Mouse (Mus musculus) kidney, embryonic 15.5 days (tissue): Measurements from ENCODE around the gene Grap2. TPM values are rescaled to one million over a fixed set of nuclear protein-coding genes. Genes with fewer than 3 reads are reported as not detected.
"Not testable (repeated sequence)": the region's sequence is repeated elsewhere in the genome, so short reads cannot be mapped to it uniquely, and the experiment has no call there.

ENCODE experiments used
- ATAC-seq: fragments of 200-750 bp; cut with Nextera tagmentation; replicated peaks from 2 replicates; pipeline ENCODE4 v1.8.0; 2017; ENCODE audit warnings: moderate TSS enrichment; ENCODE audit not compliant: low FRiP score
- H3K27ac ChIP-seq: fragments of 300-500 bp; sonication (generic); 2 replicates; pipeline ENCODE4 v1.5.1; 2015; ENCODE audit warnings: mild to moderate bottlenecking, inconsistent platforms
- H3K27me3 ChIP-seq: fragments of 300-500 bp; sonication (generic); 2 replicates; pipeline ENCODE4 v1.6.1; 2015; ENCODE audit warnings: inconsistent platforms
- H3K36me3 ChIP-seq: fragments of 300-500 bp; sonication (generic); 2 replicates; pipeline ENCODE4 v1.6.1; 2015; ENCODE audit warnings: inconsistent platforms
- H3K4me1 ChIP-seq: fragments of 300-500 bp; sonication (generic); 2 replicates; pipeline ENCODE4 v1.6.1; 2015; ENCODE audit warnings: inconsistent platforms
- H3K4me2 ChIP-seq: fragments of 300-500 bp; sonication (generic); 2 replicates; pipeline ENCODE4 v1.6.1; 2015; ENCODE audit warnings: moderate library complexity, mild to moderate bottlenecking, inconsistent platforms
- H3K4me3 ChIP-seq: fragments of 300-500 bp; sonication (generic); replicated peaks from 2 replicates; pipeline ENCODE4 v1.5.1; 2015; ENCODE audit warnings: mild to moderate bottlenecking, inconsistent platforms
- H3K9ac ChIP-seq: fragments of 300-500 bp; sonication (generic); 2 replicates; pipeline ENCODE4 v1.6.1; 2015; ENCODE audit warnings: mild to moderate bottlenecking, inconsistent platforms
- H3K9me3 ChIP-seq: fragments of 300-500 bp; sonication (generic); replicated peaks from 2 replicates; pipeline ENCODE4 v1.6.1; 2016; ENCODE audit warnings: inconsistent platforms
- WGBS: fragments of 180-500 bp; shearing (Covaris S2); methylation state at CpG from one replicate; pipeline ENCODE4 v1.1.7; 2015; ENCODE audit warnings: mixed read lengths; 5-methylcytosine and 5-hydroxymethylcytosine counted together
- polyA plus RNA-seq: library from polyadenylated mRNA; unstranded; fragments of >200 nt; fragmentation: Nextera tagmentation; extraction: Ambion mirVana; gene quantifications from 2 replicates; pipeline ENCODE4 v1.2.1, GENCODE M21; 2015

Grap2 gene
- polyA plus RNA-seq, 1 experiment from 2014 or later = 1.4 TPM

- ATAC-seq = no peak
- Histone ChIP-seq H3K4me3 (no peak overlapping the region), H3K27ac (no peak overlapping the region), H3K4me1 (no peaks in the 10 kb centered on the region), H3K9ac (no peak overlapping the region), H3K9me3 (no peaks in the 10 kb centered on the region), H3K36me3 (no peaks in the 10 kb centered on the region), H3K4me2 (no peak overlapping the region), H3K27me3 (no peaks in the 10 kb centered on the region; the same call in 1 of the 2 replicates)
- WGBS = 79% methylated on average over 4 of the region's 4 CpGs
These were observed 4.7 kb upstream of the Grap2 start for GRCm38 (mm10) chr15:80567731-80568130.

GRCm38 (mm10) chr15:80569205-80569604 lies 3.2 kb upstream of the Grap2 start:
- Histone ChIP-seq H3K4me1 (no peaks in the 10 kb centered on the region), H3K36me3 (no peaks in the 10 kb centered on the region), H3K27me3 (no peaks in the 10 kb centered on the region; the same call in 1 of the 2 replicates), H3K4me2 (no peak overlapping the region), H3K9me3 (no peaks in the 10 kb centered on the region), H3K9ac (no peak overlapping the region), H3K4me3 (no peak overlapping the region), H3K27ac (no peak overlapping the region)
- WGBS = 73% methylated on average over 7 of the region's 7 CpGs
- no peak for ATAC-seq

GRCm38 (mm10) chr15:80570226-80570625 lies 2.2 kb upstream of the Grap2 start:
- Histone ChIP-seq H3K36me3 (no peaks in the 10 kb centered on the region), H3K4me3 (no peak overlapping the region), H3K4me2 (no peak overlapping the region), H3K4me1 (no peaks in the 10 kb centered on the region), H3K9me3 (no peaks in the 10 kb centered on the region), H3K27me3 (peaks cover under 1% of the 10 kb centered on the region), H3K27ac (no peak overlapping the region), H3K9ac (no peak overlapping the region)
- WGBS = 89% methylated on average over 1 of the region's 1 CpGs
- ATAC-seq = no peak

GRCm38 (mm10) chr15:80571611-80572010 lies 783 bp upstream of the Grap2 start:
- Histone ChIP-seq H3K36me3 (no peaks in the 10 kb centered on the region), H3K4me2 (no peak overlapping the region), H3K9ac (no peak overlapping the region), H3K4me1 (no peaks in the 10 kb centered on the region), H3K27me3 (peaks cover 12% of the 10 kb centered on the region), H3K27ac (no peak overlapping the region), H3K9me3 (no peaks in the 10 kb centered on the region), H3K4me3 (no peak overlapping the region)
- 68% methylated on average over 7 of the region's 7 CpGs for WGBS
- no peak for ATAC-seq

GRCm38 (mm10) chr15:80572811-80573520 lies 572 bp downstream of the Grap2 start:
- Histone ChIP-seq H3K36me3 (no peaks in the 10 kb centered on the region), H3K9ac (no peak overlapping the region), H3K27me3 (peaks cover 25% of the 10 kb centered on the region), H3K4me3 (no peak overlapping the region), H3K27ac (no peak overlapping the region), H3K4me1 (no peaks in the 10 kb centered on the region), H3K4me2 (no peak overlapping the region), H3K9me3 (no peaks in the 10 kb centered on the region)
- WGBS = 80% methylated on average over 9 of the region's 9 CpGs
- no peak for ATAC-seq

- no peak overlapping the region for H3K4me3 ChIP-seq
- no peaks in the 10 kb centered on the region for H3K9me3 ChIP-seq
- H3K27me3 ChIP-seq = peaks cover 37% of the 10 kb centered on the region
- no peak overlapping the region for H3K9ac ChIP-seq
- no peaks in the 10 kb centered on the region for H3K36me3 ChIP-seq
- H3K4me2 ChIP-seq = no peak overlapping the region
- H3K27ac ChIP-seq = no peak overlapping the region
- 93% methylated on average over 17 of the region's 17 CpGs for WGBS
- H3K4me1 ChIP-seq = no peaks in the 10 kb centered on the region
- ATAC-seq = no peak
These were observed 2.0 kb downstream of the Grap2 start for GRCm38 (mm10) chr15:80574211-80575040.

GRCm38 (mm10) chr15:80575817-80576370 lies 3.5 kb downstream of the Grap2 start:
- Histone ChIP-seq H3K9me3 (no peaks in the 10 kb centered on the region), H3K4me1 (no peaks in the 10 kb centered on the region), H3K27me3 (peaks cover 42% of the 10 kb centered on the region), H3K4me2 (no peak overlapping the region), H3K9ac (no peak overlapping the region), H3K36me3 (no peaks in the 10 kb centered on the region), H3K4me3 (no peak overlapping the region), H3K27ac (no peak overlapping the region)
- ATAC-seq = no peak
- 92% methylated on average over 13 of the region's 13 CpGs for WGBS

- H3K36me3 ChIP-seq = no peaks in the 10 kb centered on the region
- peaks cover 46% of the 10 kb centered on the region for H3K27me3 ChIP-seq
- H3K4me2 ChIP-seq = no peak overlapping the region
- WGBS = 73% methylated on average over 11 of the region's 11 CpGs
- no peak for ATAC-seq
- H3K4me3 ChIP-seq = no peak overlapping the region
- H3K9me3 ChIP-seq = no peaks in the 10 kb centered on the region
- H3K9ac ChIP-seq = no peak overlapping the region
- no peaks in the 10 kb centered on the region for H3K4me1 ChIP-seq
- no peak overlapping the region for H3K27ac ChIP-seq
These were observed 4.1 kb downstream of the Grap2 start for GRCm38 (mm10) chr15:80576415-80576994.

- H3K27ac ChIP-seq = no peak overlapping the region
- no peaks in the 10 kb centered on the region for H3K9me3 ChIP-seq
- no peak for ATAC-seq
- 14% methylated on average over 22 of the region's 22 CpGs for WGBS
- peaks cover 47% of the 10 kb centered on the region for H3K27me3 ChIP-seq
- H3K9ac ChIP-seq = no peak overlapping the region
- no peaks in the 10 kb centered on the region for H3K4me1 ChIP-seq
- no peak overlapping the region for H3K4me3 ChIP-seq
- H3K36me3 ChIP-seq = no peaks in the 10 kb centered on the region
- H3K4me2 ChIP-seq = no peak overlapping the region
These were observed 5.0 kb downstream of the Grap2 start for GRCm38 (mm10) chr15:80577166-80577960.

GRCm38 (mm10) chr15:80579121-80579520 lies 6.7 kb downstream of the Grap2 start:
- 44% methylated on average over 3 of the region's 3 CpGs for WGBS
- no peaks in the 10 kb centered on the region for H3K9me3 ChIP-seq

GRCm38 (mm10) chr15:80580585-80580984 lies 8.2 kb downstream of the Grap2 start:
- not testable (repeated sequence) for H3K27ac ChIP-seq, H3K36me3 ChIP-seq, H3K9me3 ChIP-seq, ATAC-seq, H3K4me1 ChIP-seq, H3K4me3 ChIP-seq, H3K9ac ChIP-seq, H3K4me2 ChIP-seq
- peaks cover 45% of the 10 kb centered on the region for H3K27me3 ChIP-seq
- WGBS = 67% methylated on average over 1 of the region's 1 CpGs

More at GRCm38 (mm10) chr15:80579121-80579520, 6.7 kb downstream of the Grap2 start:
- H3K4me2 ChIP-seq = no peak overlapping the region
- no peaks in the 10 kb centered on the region for H3K36me3 ChIP-seq
- peaks cover 47% of the 10 kb centered on the region for H3K27me3 ChIP-seq
- ATAC-seq = no peak
- no peak overlapping the region for H3K4me3 ChIP-seq
- H3K9ac ChIP-seq = no peak overlapping the region
- H3K27ac ChIP-seq = no peak overlapping the region
- no peaks in the 10 kb centered on the region for H3K4me1 ChIP-seq
